Mouse (Mus musculus): ENCODE measurements around the gene Nhej1. TPM values are rescaled to one million over a fixed set of nuclear protein-coding genes. Genes with fewer than 3 reads are reported as not detected.

The Nhej1 gene
- polyA plus RNA-seq, 1 experiment, result 1.3 TPM

DNA sequence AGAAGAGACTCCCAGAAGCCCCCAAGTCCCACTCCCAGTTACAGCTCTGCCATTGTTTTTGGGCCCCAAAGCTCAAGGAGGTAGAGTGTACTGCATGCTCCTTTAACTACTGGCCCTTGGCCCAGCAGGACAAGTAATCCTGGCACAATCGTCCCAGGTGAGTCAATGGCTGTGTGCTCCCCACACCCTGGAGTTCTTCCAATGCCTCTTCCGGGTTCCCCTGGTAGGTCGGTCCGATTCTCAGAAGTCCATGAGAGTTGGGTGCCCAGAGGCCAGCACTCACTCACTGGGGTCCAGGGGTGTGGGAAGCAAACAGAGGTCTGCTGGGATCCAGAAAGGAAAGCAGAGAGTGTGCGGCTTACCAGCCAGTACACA lies 162.2 kb downstream of the Nhej1 start:
- TF ChIP-seq POLR2A (IDR thresholded peaks at IDR 0.05; ENCODE audit: low read depth, low read length), result no peak
- TF ChIP-seq CTCF (IDR thresholded peaks at IDR 0.05; ENCODE audit: extremely low read depth, insufficient read depth, insufficient read length, insufficient replicate concordance), result no peak
- WGBS, result 85% methylated on average over 5 of the region's 5 CpGs
- H3K4me1 ChIP-seq (ENCODE audit: control insufficient read depth, insufficient read depth, insufficient read length), result no peaks in the 10 kb centered on the region
- H3K27me3 ChIP-seq (ENCODE audit: control insufficient read depth, insufficient read depth, low read length), result no peaks in the 10 kb centered on the region
- H3K36me3 ChIP-seq (ENCODE audit: control insufficient read depth, insufficient read depth, low read length), result no peaks in the 10 kb centered on the region
- no peak overlapping the region for H3K4me3 ChIP-seq (ENCODE audit: extremely low read depth, insufficient read depth, insufficient read length)
- no peak for DNase-seq (ENCODE audit: low read depth in 1 of 2, low spot score in 2 of 2)
- no peak overlapping the region for H3K27ac ChIP-seq (ENCODE audit: insufficient read depth, low read length)

DNA sequence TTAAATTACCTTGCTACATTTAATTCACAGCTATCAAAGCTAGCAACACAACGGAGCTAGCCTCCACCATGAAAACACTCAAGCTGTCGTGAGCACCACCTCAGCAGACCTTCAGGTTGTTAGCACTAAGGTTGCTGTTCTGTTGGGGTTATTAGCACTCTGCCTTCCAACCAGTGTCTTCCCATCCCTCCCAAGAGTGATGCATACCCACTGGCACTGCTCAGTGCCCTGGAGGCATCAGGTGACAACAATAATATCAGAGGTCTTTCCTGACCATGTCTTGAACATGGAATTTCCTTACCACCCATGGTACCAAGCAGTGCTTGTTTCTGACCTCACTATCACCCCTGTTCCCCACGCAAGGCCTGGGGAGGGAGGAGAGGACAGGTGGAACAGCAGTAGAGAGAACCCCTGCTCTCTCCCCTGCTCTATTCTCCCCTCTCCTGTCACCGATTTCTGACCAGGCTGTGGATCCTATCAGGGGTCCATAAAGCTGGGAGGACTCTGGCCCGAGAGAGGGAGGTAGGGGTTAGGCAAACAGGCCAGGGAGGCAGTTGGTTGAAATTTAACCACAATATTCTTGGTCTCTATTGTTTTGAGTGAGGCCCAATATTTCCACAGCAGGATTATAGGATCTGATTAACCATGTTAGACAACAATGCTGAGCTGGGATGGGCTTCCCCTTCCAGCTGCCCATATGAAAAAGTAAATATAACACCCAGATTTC lies 162.7 kb downstream of the Nhej1 start:
- Histone ChIP-seq H3K4me1 (ENCODE audit: control insufficient read depth, insufficient read depth, insufficient read length) (no peaks in the 10 kb centered on the region), H3K27me3 (ENCODE audit: control insufficient read depth, insufficient read depth, low read length) (no peaks in the 10 kb centered on the region), H3K4me3 (ENCODE audit: extremely low read depth, insufficient read depth, insufficient read length) (no peak overlapping the region), H3K36me3 (ENCODE audit: control insufficient read depth, insufficient read depth, low read length) (no peaks in the 10 kb centered on the region), H3K27ac (ENCODE audit: insufficient read depth, low read length) (no peak overlapping the region)
- DNase-seq (ENCODE audit: low read depth in 1 of 2, low spot score in 2 of 2), result no peak
- WGBS, result 80% methylated on average over 5 of the region's 5 CpGs
- TF ChIP-seq POLR2A (IDR thresholded peaks at IDR 0.05; ENCODE audit: low read depth, low read length) (no peak), CTCF (IDR thresholded peaks at IDR 0.05; ENCODE audit: extremely low read depth, insufficient read depth, insufficient read length, insufficient replicate concordance) (no peak)

DNA sequence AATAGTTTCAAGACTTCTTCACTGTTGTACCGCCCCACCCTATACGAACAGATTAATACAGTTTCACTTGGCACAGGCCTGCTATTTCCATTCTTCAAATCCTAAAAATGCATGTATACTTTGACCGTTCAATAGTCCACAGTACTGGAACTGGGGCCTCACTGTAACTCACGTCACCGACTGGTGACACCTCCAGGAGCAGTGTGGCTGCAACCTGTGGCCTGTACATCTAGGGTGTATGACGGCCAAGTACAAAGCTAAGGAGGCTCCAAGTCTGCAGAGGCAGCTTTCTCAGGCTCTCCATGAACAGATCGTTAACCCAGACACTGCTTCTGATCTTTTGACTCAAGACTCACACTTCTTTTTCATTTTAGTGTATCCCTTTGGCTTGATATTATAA lies 163.3 kb downstream of the Nhej1 start:
- H3K27me3 ChIP-seq (ENCODE audit: control insufficient read depth, insufficient read depth, low read length), result no peaks in the 10 kb centered on the region
- TF ChIP-seq CTCF (IDR thresholded peaks at IDR 0.05; ENCODE audit: extremely low read depth, insufficient read depth, insufficient read length, insufficient replicate concordance), result no peak
- no peak for TF ChIP-seq POLR2A (IDR thresholded peaks at IDR 0.05; ENCODE audit: low read depth, low read length)
- no peaks in the 10 kb centered on the region for H3K4me1 ChIP-seq (ENCODE audit: control insufficient read depth, insufficient read depth, insufficient read length)
- H3K4me3 ChIP-seq (ENCODE audit: extremely low read depth, insufficient read depth, insufficient read length), result no peak overlapping the region
- H3K36me3 ChIP-seq (ENCODE audit: control insufficient read depth, insufficient read depth, low read length), result no peaks in the 10 kb centered on the region
- no peak for DNase-seq (ENCODE audit: low read depth in 1 of 2, low spot score in 2 of 2)
- 87% methylated on average over 7 of the region's 7 CpGs for WGBS
- H3K27ac ChIP-seq (ENCODE audit: insufficient read depth, low read length), result no peak overlapping the region

DNA sequence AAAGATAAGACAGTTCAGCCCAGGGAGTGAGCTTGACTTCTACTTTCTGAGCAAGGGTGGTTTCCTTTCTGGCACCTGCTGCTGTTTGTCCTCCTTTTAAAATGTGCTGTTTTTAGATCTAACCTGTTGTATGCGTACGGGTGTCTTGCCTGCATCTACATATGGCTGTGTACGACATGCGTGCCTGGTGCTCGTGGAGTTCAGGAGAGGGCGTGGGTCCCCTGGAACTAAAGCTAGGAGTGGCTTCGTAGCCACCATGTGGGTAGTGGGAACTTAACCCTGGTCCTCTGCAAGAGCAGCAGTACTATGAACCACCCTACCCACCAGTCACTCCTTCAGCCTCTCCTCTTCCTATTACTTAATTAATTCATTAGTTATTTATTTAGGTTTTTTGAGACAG lies 164.9 kb downstream of the Nhej1 start:
- no peaks in the 10 kb centered on the region for H3K36me3 ChIP-seq (ENCODE audit: control insufficient read depth, insufficient read depth, low read length)
- H3K27me3 ChIP-seq (ENCODE audit: control insufficient read depth, insufficient read depth, low read length), result no peaks in the 10 kb centered on the region
- no peak overlapping the region for H3K4me3 ChIP-seq (ENCODE audit: extremely low read depth, insufficient read depth, insufficient read length)
- WGBS, result 73% methylated on average over 7 of the region's 7 CpGs
- no peak for DNase-seq (ENCODE audit: low read depth in 1 of 2, low spot score in 2 of 2)
- no peak overlapping the region for H3K27ac ChIP-seq (ENCODE audit: insufficient read depth, low read length)
- TF ChIP-seq CTCF (IDR thresholded peaks at IDR 0.05; ENCODE audit: extremely low read depth, insufficient read depth, insufficient read length, insufficient replicate concordance) (no peak), POLR2A (IDR thresholded peaks at IDR 0.05; ENCODE audit: low read depth, low read length) (no peak)
- H3K4me1 ChIP-seq (ENCODE audit: control insufficient read depth, insufficient read depth, insufficient read length), result no peaks in the 10 kb centered on the region

DNA sequence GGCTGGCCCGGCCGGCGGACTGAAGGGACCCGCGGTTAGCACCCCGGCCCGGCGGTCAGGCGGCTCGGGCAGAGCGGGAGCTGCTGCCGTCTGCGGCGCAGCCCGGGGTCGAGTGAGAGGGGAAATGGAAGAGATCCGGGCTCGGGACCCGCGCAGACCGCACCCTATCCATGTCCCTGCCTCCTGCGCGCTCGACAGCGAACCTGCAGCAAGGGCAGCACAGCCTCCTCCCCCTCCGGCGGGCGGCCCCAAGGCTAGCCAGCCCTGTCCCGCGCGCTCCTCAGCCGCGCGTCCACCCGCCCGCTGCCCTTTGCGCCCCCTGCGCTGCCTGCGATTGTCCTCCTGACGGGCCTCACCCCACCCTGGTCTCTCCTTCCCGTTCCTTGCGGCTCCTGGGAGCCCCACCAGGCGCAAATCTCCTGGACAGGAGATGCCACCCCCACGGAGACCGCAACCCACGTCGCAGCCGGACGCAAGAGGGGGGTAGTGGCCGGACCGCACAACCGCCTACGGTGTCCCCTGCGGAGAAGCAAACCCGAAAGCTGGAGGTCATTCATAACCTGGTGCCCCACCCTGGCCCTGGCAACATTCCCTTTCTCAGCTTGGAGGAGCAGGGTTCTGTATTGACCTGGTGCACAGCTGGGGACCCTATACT lies 173.3 kb downstream of the Nhej1 start, which contains the start of gene Ihh:
Gene Ihh, minus strand, starts transcription at position 117 of the 655 bp plus-strand sequence.
- peaks cover 27% of the 10 kb centered on the region for H3K27me3 ChIP-seq (ENCODE audit: control insufficient read depth, insufficient read depth, low read length)
- H3K4me3 ChIP-seq (ENCODE audit: extremely low read depth, insufficient read depth, insufficient read length), result no peak within 1 kb of the TSS
- H3K27ac ChIP-seq (ENCODE audit: insufficient read depth, low read length), result no peak within 1 kb of the TSS
- no peaks in the 10 kb centered on the region for H3K4me1 ChIP-seq (ENCODE audit: control insufficient read depth, insufficient read depth, insufficient read length)
- H3K36me3 ChIP-seq (ENCODE audit: control insufficient read depth, insufficient read depth, low read length), result no peaks in the 10 kb centered on the region
- TF ChIP-seq POLR2A (IDR thresholded peaks at IDR 0.05; ENCODE audit: low read depth, low read length) (no peak), CTCF (IDR thresholded peaks at IDR 0.05; ENCODE audit: extremely low read depth, insufficient read depth, insufficient read length, insufficient replicate concordance) (no peak)
- DNase-seq (ENCODE audit: low read depth in 1 of 2, low spot score in 2 of 2), result no peak
- WGBS, result 8% methylated on average over 50 of the region's 55 CpGs

DNA sequence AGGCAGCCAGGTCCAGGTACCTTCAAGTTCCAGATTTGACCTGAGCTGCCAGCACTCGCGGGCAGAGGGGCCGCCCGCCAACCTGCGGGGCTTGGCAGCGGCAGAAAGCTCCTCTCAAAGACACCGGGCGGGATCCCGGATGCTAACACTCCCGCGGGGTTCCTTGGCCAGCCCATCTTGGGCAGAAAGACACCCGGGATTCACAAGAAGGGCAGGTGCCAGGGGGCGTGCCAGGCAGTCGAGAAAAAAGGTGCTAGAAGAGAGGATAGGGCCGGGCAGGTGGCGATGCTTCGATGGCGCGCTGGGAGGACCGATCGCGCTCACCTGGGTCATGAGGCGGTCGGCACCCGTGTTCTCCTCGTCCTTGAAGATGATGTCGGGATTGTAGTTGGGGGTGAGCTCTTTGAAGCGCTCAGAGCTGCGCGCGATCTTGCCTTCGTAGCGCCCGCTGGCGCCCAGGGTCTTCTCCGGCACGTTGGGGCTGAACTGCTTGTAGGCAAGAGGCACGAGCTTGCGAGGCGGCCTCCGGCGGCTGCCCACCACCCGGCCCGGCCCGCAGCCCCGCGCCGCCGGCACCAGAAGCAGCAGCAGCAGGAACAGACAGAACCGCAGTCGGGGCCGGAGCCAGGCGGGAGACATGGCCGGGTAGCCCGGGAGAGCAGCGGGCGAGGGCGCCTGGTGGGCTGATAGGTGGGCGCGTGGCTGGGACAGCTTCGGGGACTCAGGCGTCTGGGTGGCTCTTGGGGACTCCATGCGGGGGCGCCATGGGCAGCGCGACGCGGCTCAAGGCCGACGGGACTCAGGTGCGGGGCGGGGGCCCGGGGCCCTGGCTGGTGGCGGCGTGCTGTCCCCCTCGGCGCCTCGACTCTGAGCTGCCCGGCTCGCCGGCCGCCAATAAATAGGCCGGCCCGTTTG lies 174.2 kb downstream of the Nhej1 start:
- Histone ChIP-seq H3K27me3 (ENCODE audit: control insufficient read depth, insufficient read depth, low read length) (peaks cover 27% of the 10 kb centered on the region), H3K4me1 (ENCODE audit: control insufficient read depth, insufficient read depth, insufficient read length) (no peaks in the 10 kb centered on the region), H3K36me3 (ENCODE audit: control insufficient read depth, insufficient read depth, low read length) (no peaks in the 10 kb centered on the region), H3K27ac (ENCODE audit: insufficient read depth, low read length) (no peak overlapping the region), H3K4me3 (ENCODE audit: extremely low read depth, insufficient read depth, insufficient read length) (no peak overlapping the region)
- no peak for DNase-seq (ENCODE audit: low read depth in 1 of 2, low spot score in 2 of 2)
- WGBS, result 4% methylated on average over 83 of the region's 84 CpGs
- TF ChIP-seq CTCF (IDR thresholded peaks at IDR 0.05; ENCODE audit: extremely low read depth, insufficient read depth, insufficient read length, insufficient replicate concordance), result no peak
- TF ChIP-seq POLR2A (IDR thresholded peaks at IDR 0.05; ENCODE audit: low read depth, low read length), result no peak

Data from spleen, adult 2 months (tissue).